Mouse (Mus musculus) lung, adult 2 months (tissue): ENCODE measurements around the gene Foxn1.

ENCODE experiments used
- CTCF ChIP-seq: fragments of 200-500 bp; IDR thresholded peaks from 2 replicates; pipeline ENCODE4 v1.5.1; 2011; ENCODE audit warnings: mild to moderate bottlenecking, low read length, control low read depth; ENCODE audit not compliant: insufficient read depth
- POLR2A ChIP-seq: fragments of 200-500 bp; IDR thresholded peaks from 2 replicates; pipeline ENCODE4 v1.6.1; 2011; ENCODE audit warnings: low read depth, mild to moderate bottlenecking, control low read depth, low read length, borderline replicate concordance; ENCODE audit errors: extremely low read depth

DNA sequence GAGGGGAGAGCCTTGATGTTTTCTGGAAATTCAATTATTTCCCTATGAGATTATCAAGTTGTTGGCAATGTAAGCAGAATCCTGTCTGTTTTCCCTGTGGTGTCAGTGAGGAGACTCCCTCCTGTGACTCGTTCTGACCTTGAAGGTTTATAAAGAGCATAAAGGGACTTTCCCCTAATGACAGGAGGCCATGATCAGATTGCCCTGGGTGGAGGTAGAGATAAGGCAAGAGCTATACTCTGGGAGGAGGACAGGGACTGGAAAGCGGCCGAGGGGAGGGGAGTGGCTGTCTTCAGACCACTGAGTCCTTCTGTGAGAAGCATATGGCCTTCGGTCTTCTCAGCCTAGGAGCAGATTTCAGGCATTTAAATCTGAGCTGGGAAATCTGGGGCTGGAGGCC, 47.7 kb upstream of the Foxn1 start:
- TF ChIP-seq CTCF = no peak
- no peak for TF ChIP-seq POLR2A
